Mouse (Mus musculus) gastrocnemius, adult 2 months (tissue): ENCODE data around the gene Icmt. TPM values are rescaled to one million over a fixed set of nuclear protein-coding genes. Genes with fewer than 3 reads are reported as not detected.

ENCODE experiments used
- DNase-seq: peaks from one replicate; pipeline ENCODE4 v3.0.0; 2022
- H3K27ac ChIP-seq: fragments of 200-600 bp; 2 replicates; pipeline ENCODE4 v1.8.1; 2022; ENCODE audit warnings: mild to moderate bottlenecking
- H3K4me3 ChIP-seq: fragments of 200-600 bp; 2 replicates; pipeline ENCODE4 v1.8.1; 2022; ENCODE audit warnings: mild to moderate bottlenecking, moderate library complexity
- CTCF ChIP-seq: fragments of 200-600 bp; IDR thresholded peaks from 2 replicates; pipeline ENCODE4 v1.8.1; 2022; ENCODE audit warnings: antibody characterized with exemption, mild to moderate bottlenecking, moderate library complexity
- intact Hi-C: fragments of 180-260 bp; cut with DNase I; formaldehyde crosslinking; loops from one replicate; pipeline ENCODE4 v1.15.1; 2025
- total RNA-seq, 2 experiments: library from RNA; stranded (reverse); gene quantifications; 2 replicates each; pipeline ENCODE4 v1.2.3; 2021

The Icmt gene
- total RNA-seq, 2 experiments from 2014 or later = 18.1 to 19.3 TPM

- no peak for TF ChIP-seq CTCF
- Histone ChIP-seq H3K4me3 (no peak overlapping the region), H3K27ac (no peak overlapping the region)
- intact Hi-C loops = no loop called here
- no peak for DNase-seq
Measured at GRCm38 (mm10) chr4:152292102-152292765, 4.8 kb upstream of the Icmt start.

- intact Hi-C loops = no loop called here
- Histone ChIP-seq H3K4me3 (no peak overlapping the region), H3K27ac (no peak overlapping the region)
- DNase-seq = no peak
- TF ChIP-seq CTCF = peak; percentile 16; the same call in 1 of the 2 replicates
Measured at GRCm38 (mm10) chr4:152294188-152294929, 2.7 kb upstream of the Icmt start.

GRCm38 (mm10) chr4:152295916-152296315, 1.1 kb upstream of the Icmt start:
- intact Hi-C loops = no loop called here

GRCm38 (mm10) chr4:152296371-152296770, 656 bp upstream of the Icmt start:
- DNase-seq = no peak

More at GRCm38 (mm10) chr4:152295916-152296315, 1.1 kb upstream of the Icmt start:
- no peak for TF ChIP-seq CTCF
- Histone ChIP-seq H3K27ac (no peak overlapping the region), H3K4me3 (no peak overlapping the region)
- DNase-seq = no peak

GRCm38 (mm10) chr4:152298836-152299235, 1.8 kb downstream of the Icmt start:
- peak; percentile 13 for DNase-seq
- intact Hi-C loops = no loop called here
- no peak for TF ChIP-seq CTCF
- H3K4me3 ChIP-seq = no peak overlapping the region
- H3K27ac ChIP-seq = no peak overlapping the region

More at GRCm38 (mm10) chr4:152296371-152296770, 656 bp upstream of the Icmt start:
- peak overlapping the region; percentile 89 for H3K27ac ChIP-seq
- intact Hi-C loops = no loop called here
- TF ChIP-seq CTCF = no peak
- peak overlapping the region; percentile 83 for H3K4me3 ChIP-seq

- intact Hi-C loops = no loop called here
- no peak overlapping the region for H3K27ac ChIP-seq
- H3K4me3 ChIP-seq = no peak overlapping the region
- TF ChIP-seq CTCF = no peak
- no peak for DNase-seq
Measured at GRCm38 (mm10) chr4:152300375-152300774, 3.3 kb downstream of the Icmt start.

GRCm38 (mm10) chr4:152302012-152302411, 5.0 kb downstream of the Icmt start:
- H3K4me3 ChIP-seq = no peak overlapping the region
- intact Hi-C loops = no loop called here
- DNase-seq = peak; percentile 14
- no peak for TF ChIP-seq CTCF
- H3K27ac ChIP-seq = no peak overlapping the region

- Histone ChIP-seq H3K4me3 (no peak overlapping the region), H3K27ac (no peak overlapping the region)
- intact Hi-C loops = no loop called here
- peak; percentile 13 for DNase-seq
- TF ChIP-seq CTCF = no peak
Measured at GRCm38 (mm10) chr4:152303172-152303571, 6.1 kb downstream of the Icmt start.

- DNase-seq = peak; percentile 13
- H3K4me3 ChIP-seq = no peak overlapping the region
- H3K27ac ChIP-seq = no peak overlapping the region
- no peak for TF ChIP-seq CTCF
- intact Hi-C loops = no loop called here
Measured at GRCm38 (mm10) chr4:152304685-152305084, 7.7 kb downstream of the Icmt start.

GRCm38 (mm10) chr4:152305991-152306390, 9.0 kb downstream of the Icmt start:
- Histone ChIP-seq H3K4me3 (no peak overlapping the region), H3K27ac (no peak overlapping the region)
- intact Hi-C loops = no loop called here
- peak; percentile 10 for DNase-seq
- TF ChIP-seq CTCF = no peak

- no peak for TF ChIP-seq CTCF
- H3K4me3 ChIP-seq = no peak overlapping the region
- intact Hi-C loops = no loop called here
- peak; percentile 10 for DNase-seq
- H3K27ac ChIP-seq = no peak overlapping the region
Measured at GRCm38 (mm10) chr4:152307542-152307941, 10.5 kb downstream of the Icmt start.

- Histone ChIP-seq H3K4me3 (no peak overlapping the region), H3K27ac (no peak overlapping the region)
- no peak for DNase-seq
- no peak for TF ChIP-seq CTCF
- intact Hi-C loops = no loop called here
Measured at GRCm38 (mm10) chr4:152312186-152312585, 15.2 kb downstream of the Icmt start.

GRCm38 (mm10) chr4:152313211-152313632, 16.2 kb downstream of the Icmt start:
- DNase-seq = no peak
- no peak for TF ChIP-seq CTCF
- H3K27ac ChIP-seq = no peak overlapping the region
- intact Hi-C loops = no loop called here
- H3K4me3 ChIP-seq = peak overlapping the region; percentile 63

GRCm38 (mm10) chr4:152313934-152314333, 16.9 kb downstream of the Icmt start:
- DNase-seq = no peak
- Histone ChIP-seq H3K27ac (no peak overlapping the region), H3K4me3 (no peak overlapping the region)
- TF ChIP-seq CTCF = peak; percentile 8; the same call in 1 of the 2 replicates
- intact Hi-C loops = no loop called here
